Mouse (Mus musculus) forebrain, embryonic 10.5 days (tissue): Measurements from ENCODE around the gene Ankrd54. TPM values are rescaled to one million over a fixed set of nuclear protein-coding genes. Genes with fewer than 3 reads are reported as not detected.
A peak's percentile ranks its signal among the peaks of the same experiment; 100 is the strongest.

Source experiments
- DNase-seq: peaks from one replicate; pipeline ENCODE4 v3.0.0-alpha.2; 2017; ENCODE audit warnings: low spot score; ENCODE audit errors: extremely low spot score
- H3K27ac ChIP-seq: fragments of 300-500 bp; sonication (generic); 2 replicates; pipeline ENCODE4 v1.5.1; 2016; ENCODE audit warnings: mild to moderate bottlenecking
- H3K27me3 ChIP-seq: fragments of 300-500 bp; sonication (generic); 2 replicates; pipeline ENCODE4 v1.6.1; 2016; ENCODE audit warnings: mild to moderate bottlenecking; ENCODE audit not compliant: poor library complexity, severe bottlenecking
- H3K36me3 ChIP-seq: fragments of 300-500 bp; sonication (generic); replicated peaks from 2 replicates; pipeline ENCODE4 v1.6.1; 2016; ENCODE audit warnings: mild to moderate bottlenecking, moderate library complexity
- H3K4me1 ChIP-seq: fragments of 300-500 bp; sonication (generic); 2 replicates; pipeline ENCODE4 v1.6.1; 2016
- H3K4me3 ChIP-seq: fragments of 300-500 bp; sonication (generic); 2 replicates; pipeline ENCODE4 v1.5.1; 2016; ENCODE audit warnings: mild to moderate bottlenecking, moderate library complexity
- H3K9me3 ChIP-seq: fragments of 300-500 bp; sonication (generic); 2 replicates; pipeline ENCODE4 v1.6.1; 2016; ENCODE audit warnings: mild to moderate bottlenecking, moderate library complexity
- WGBS: fragments of 180-500 bp; shearing (Covaris S2); methylation state at CpG from one replicate; pipeline ENCODE4 v1.1.7; 2016; 5-methylcytosine and 5-hydroxymethylcytosine counted together
- polyA plus RNA-seq: library from polyadenylated mRNA; unstranded; fragments of >200 nt; fragmentation: Nextera tagmentation; extraction: Ambion mirVana; gene quantifications from 2 replicates; pipeline ENCODE4 v1.2.1, GENCODE M21; 2016

Ankrd54 gene
- polyA plus RNA-seq, 1 experiment from 2014 or later: 56.0 TPM

DNA sequence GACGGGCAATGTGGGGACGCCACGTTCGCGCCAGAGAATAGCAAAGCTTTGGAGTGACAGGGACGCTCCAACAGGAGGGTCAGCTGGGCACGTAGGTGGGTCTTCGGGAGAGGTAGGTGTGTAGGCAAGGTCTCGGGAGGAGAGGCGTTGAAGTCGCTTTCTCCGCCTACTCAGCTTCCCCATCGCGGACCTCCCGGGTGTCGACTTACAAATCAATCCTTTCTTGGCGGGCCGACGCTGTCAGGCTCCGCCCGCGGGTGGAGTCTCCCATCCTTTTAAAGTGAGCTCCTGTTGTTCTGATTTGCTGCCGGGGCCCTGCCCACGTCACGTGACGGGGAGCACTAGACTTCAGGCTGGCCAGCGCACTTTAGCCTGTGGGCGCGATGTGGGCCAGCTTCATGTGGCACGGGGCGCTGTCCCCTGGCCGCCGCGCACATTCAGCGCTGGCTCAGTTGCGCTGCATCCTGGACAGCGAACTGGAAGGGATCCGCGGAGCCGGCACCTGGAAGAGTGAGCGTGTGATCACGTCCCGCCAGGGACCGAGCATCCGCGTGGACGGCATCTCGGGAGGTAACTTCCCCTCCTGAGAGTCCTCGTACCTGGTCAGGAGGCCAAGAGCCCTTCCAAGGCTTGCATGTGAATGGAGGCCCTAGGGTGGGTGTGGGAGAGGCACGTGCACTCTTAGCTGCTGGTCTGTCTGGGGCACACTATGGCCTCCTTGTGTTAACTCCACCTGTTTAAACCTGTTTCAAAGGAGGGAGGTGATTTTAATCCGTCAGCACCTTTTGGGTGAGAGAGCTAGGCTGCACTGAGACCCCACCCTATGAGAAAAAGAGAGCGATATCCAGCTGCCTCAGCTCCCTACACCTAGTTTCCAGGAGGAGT is 31.9 kb downstream of the Ankrd54 start:
- Histone ChIP-seq H3K27me3 (peaks cover 18% of the 10 kb centered on the region), H3K27ac (peak overlapping the region; percentile 99), H3K4me1 (peaks cover 64% of the 10 kb centered on the region), H3K4me3 (peak overlapping the region; percentile 73), H3K36me3 (peaks cover 9% of the 10 kb centered on the region), H3K9me3 (no peaks in the 10 kb centered on the region)
- 1% methylated on average over 52 of the region's 52 CpGs for WGBS
- DNase-seq: peak; percentile 95

DNA sequence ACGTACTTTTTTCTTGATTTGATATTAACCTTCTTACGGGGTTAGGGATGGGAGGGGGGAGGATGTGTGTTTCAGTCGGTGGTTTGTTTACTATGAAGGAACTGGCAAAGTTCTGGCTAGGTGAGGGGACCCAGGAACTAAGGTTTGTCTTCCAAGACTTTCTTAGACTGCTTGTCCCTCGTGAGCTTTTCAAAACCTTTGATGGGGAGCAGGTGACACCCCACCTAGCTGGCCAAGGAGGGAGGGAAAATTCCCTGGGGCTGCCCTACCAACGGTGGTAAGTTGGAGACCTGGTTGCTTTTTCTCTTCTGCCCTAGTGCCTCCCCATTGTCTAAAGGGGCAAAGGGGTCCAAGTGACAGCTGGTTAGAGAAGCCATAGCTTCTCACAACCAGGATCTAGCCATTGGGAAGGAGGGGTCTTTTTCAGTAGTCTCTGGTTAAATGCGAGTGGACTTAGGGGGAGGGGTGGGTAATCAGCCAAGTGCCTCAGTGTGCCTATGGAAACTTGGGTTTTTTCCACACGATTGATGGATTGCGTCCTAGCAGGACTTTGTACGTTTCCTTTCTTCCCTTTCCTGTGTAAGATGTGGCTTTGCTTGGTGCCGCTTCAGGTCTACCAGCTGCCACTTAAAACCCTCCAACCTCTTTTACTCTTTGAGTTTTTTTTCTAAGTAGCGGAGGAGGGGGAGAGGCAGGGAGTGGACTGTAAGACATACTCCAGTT is 33.0 kb downstream of the Ankrd54 start:
- H3K4me1 ChIP-seq: peaks cover 71% of the 10 kb centered on the region
- DNase-seq: peak; percentile 33

GRCm38 (mm10) chr15:79028823-79029484 is 33.7 kb downstream of the Ankrd54 start:
- peaks cover 71% of the 10 kb centered on the region for H3K4me1 ChIP-seq
- peak; percentile 43 for DNase-seq
- 35% methylated on average over 16 of the region's 16 CpGs for WGBS

More for the DNA sequence above, 33.0 kb downstream of the Ankrd54 start:
- peak overlapping the region; percentile 73 for H3K4me3 ChIP-seq
- no peaks in the 10 kb centered on the region; the same call in 1 of the 2 replicates for H3K36me3 ChIP-seq
- peak overlapping the region; percentile 99 for H3K27ac ChIP-seq
- WGBS: 19% methylated on average over 11 of the region's 11 CpGs
- peaks cover 29% of the 10 kb centered on the region for H3K27me3 ChIP-seq
- no peaks in the 10 kb centered on the region for H3K9me3 ChIP-seq

DNA sequence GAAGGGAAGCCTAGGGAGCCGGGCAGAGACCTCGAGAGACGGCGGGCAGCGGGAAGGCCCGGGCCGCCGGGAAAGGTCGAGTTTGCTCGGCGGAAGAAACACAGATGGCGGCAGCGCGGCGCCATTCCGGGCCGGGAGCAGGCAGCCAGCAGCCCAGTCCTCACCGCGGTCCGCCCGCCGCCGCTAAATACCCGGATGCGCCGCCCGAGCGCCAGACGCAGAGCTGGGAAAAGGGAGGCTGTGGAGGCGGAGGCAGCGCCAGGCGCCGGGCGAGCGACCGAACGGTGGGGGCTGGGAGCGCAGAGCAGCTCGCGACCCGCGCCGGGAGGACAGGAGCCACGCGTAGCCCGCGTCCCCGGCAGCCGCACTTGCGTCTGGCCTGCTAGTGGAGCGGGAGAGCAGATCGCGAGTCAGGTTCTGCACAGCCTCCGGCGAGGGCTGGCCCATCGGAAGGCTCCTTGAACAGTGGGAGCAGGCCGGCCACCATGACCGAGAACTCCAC is 34.4 kb downstream of the Ankrd54 start, which contains the start of gene H1f0:
H1f0 (plus strand) TSS at position 214 of the 502 bp plus-strand sequence.
- Histone ChIP-seq H3K4me3 (peak within 1 kb of the TSS; percentile 73), H3K4me1 (peaks cover 71% of the 10 kb centered on the region), H3K36me3 (no peaks in the 10 kb centered on the region), H3K27ac (peak within 1 kb of the TSS; percentile 99), H3K9me3 (no peaks in the 10 kb centered on the region), H3K27me3 (peaks cover 32% of the 10 kb centered on the region)
- peak; percentile 91 for DNase-seq
- under 1% methylated on average over 58 of the region's 58 CpGs for WGBS

More at GRCm38 (mm10) chr15:79028823-79029484, 33.7 kb downstream of the Ankrd54 start:
- peaks cover 32% of the 10 kb centered on the region for H3K27me3 ChIP-seq
- no peaks in the 10 kb centered on the region for H3K9me3 ChIP-seq
- H3K4me3 ChIP-seq: peak overlapping the region; percentile 73
- peak overlapping the region; percentile 99 for H3K27ac ChIP-seq
- no peaks in the 10 kb centered on the region; the same call in 1 of the 2 replicates for H3K36me3 ChIP-seq

DNA sequence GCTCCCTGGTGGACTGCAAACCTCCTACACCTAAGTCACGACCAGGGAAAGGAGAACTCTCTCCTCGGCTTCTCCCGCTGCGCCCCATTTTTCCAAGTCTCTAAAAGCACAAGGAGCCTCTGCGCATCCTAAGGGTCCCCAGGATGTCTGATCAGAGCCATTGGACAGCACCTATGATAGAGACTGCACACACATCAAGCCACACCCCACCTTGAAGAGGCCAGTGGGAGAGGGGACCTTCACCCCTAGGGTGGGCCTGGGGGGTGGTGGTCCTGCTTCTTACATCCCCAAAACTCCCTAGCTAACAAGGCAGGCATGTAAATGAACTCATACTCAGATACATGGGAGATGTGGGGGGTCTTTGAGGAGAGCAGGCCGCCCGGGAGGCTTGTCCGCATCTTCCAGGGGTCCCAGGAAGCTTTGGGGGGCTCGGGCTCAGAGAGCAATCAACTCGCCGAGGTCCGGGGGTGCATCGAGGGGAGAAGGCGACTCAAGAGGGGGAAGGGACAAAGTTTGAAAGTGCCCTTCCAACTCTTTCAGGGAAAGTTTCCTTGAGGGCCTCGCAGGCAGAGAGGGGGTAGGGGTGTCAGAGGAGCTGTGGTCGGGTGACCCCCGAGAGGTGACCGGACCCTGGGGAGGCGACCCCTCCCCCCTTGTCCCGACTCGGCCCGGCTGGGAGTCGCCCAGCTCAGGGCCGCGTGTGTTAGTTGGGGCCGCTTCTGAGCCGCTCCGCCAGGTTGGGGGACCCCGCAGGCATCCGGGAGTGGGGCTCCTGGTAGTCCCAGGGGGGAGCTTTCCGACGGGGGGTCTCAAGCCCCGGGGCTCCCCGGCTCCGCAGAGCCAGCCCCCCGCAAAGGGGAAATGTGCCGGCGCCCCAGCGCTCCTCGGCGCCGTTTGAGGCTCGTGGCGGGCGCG is 35.1 kb downstream of the Ankrd54 start:
- peak overlapping the region; percentile 99 for H3K27ac ChIP-seq
- peak overlapping the region; percentile 73 for H3K4me3 ChIP-seq
- H3K36me3 ChIP-seq: no peaks in the 10 kb centered on the region
- DNase-seq: peak; percentile 49
- peaks cover 36% of the 10 kb centered on the region for H3K27me3 ChIP-seq
- WGBS: 5% methylated on average over 46 of the region's 46 CpGs
- peaks cover 69% of the 10 kb centered on the region for H3K4me1 ChIP-seq
- H3K9me3 ChIP-seq: no peaks in the 10 kb centered on the region

GRCm38 (mm10) chr15:79026511-79027290 is 36.0 kb downstream of the Ankrd54 start:
- Histone ChIP-seq H3K27ac (peak overlapping the region; percentile 99), H3K9me3 (no peaks in the 10 kb centered on the region), H3K4me3 (peak overlapping the region; percentile 73), H3K4me1 (peaks cover 63% of the 10 kb centered on the region), H3K27me3 (peaks cover 36% of the 10 kb centered on the region), H3K36me3 (no peaks in the 10 kb centered on the region)
- no peak for DNase-seq
- WGBS: 43% methylated on average over 14 of the region's 14 CpGs

GRCm38 (mm10) chr15:79025687-79026308 is 36.9 kb downstream of the Ankrd54 start:
- H3K27ac ChIP-seq: peak overlapping the region; percentile 45
- H3K27me3 ChIP-seq: peaks cover 36% of the 10 kb centered on the region
- H3K4me3 ChIP-seq: peak overlapping the region; percentile 29
- H3K4me1 ChIP-seq: peaks cover 55% of the 10 kb centered on the region
- DNase-seq: peak; percentile 34
- no peaks in the 10 kb centered on the region for H3K9me3 ChIP-seq
- WGBS: 6% methylated on average over 17 of the region's 18 CpGs
- no peaks in the 10 kb centered on the region for H3K36me3 ChIP-seq

- Histone ChIP-seq H3K9me3 (no peaks in the 10 kb centered on the region), H3K27me3 (peaks cover 36% of the 10 kb centered on the region), H3K36me3 (no peaks in the 10 kb centered on the region), H3K27ac (no peak overlapping the region), H3K4me3 (no peak overlapping the region), H3K4me1 (peaks cover 36% of the 10 kb centered on the region)
- WGBS: 81% methylated on average over 1 of the region's 1 CpGs
- DNase-seq: no peak
Observed at GRCm38 (mm10) chr15:79023366-79023765, 39.3 kb downstream of the Ankrd54 start.

DNA sequence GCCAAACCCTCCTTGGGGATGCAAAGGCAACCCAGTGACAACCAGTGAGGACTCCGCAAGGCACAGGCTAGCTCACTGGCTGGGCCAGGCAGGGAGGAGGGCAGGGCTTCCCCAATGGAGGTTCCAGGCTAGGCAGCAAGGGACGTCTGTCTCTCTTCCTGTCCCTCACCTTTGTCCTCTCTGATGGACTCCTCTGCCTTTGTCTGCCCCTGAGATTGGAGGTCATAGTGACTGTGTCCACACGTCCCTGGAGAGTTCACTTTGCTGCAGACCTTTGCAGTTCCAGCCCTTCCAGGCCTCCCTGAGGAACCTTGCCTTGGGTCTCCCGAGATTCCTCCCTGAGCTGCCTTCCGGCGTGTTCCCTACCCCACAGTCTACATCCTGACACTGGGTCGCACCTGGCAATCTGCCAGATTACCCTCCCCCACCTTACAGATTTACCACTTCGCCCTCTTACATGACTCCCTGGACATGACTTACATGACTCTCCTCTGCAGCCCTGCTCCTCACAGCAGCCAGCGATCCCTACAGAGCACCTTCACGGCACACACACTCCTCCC is 39.9 kb downstream of the Ankrd54 start:
- Histone ChIP-seq H3K9me3 (no peaks in the 10 kb centered on the region), H3K36me3 (no peaks in the 10 kb centered on the region), H3K4me1 (peaks cover 34% of the 10 kb centered on the region), H3K27ac (no peak overlapping the region), H3K27me3 (peaks cover 36% of the 10 kb centered on the region), H3K4me3 (no peak overlapping the region)
- DNase-seq: no peak
- 72% methylated on average over 10 of the region's 10 CpGs for WGBS

GRCm38 (mm10) chr15:79018886-79019285 is 43.8 kb downstream of the Ankrd54 start:
- peaks cover 7% of the 10 kb centered on the region for H3K4me1 ChIP-seq
- no peaks in the 10 kb centered on the region for H3K9me3 ChIP-seq
- no peak overlapping the region for H3K4me3 ChIP-seq
- no peaks in the 10 kb centered on the region for H3K36me3 ChIP-seq
- H3K27me3 ChIP-seq: 0 out of 2 replicates have a peak, but pooled peaks cover 3% of the 10 kb centered on the region
- WGBS: 68% methylated on average over 3 of the region's 3 CpGs
- DNase-seq: no peak
- H3K27ac ChIP-seq: no peak overlapping the region
